Mouse (Mus musculus) liver, embryonic 11.5 days (tissue): ENCODE data around the gene Wdr61. TPM values are rescaled to one million over a fixed set of nuclear protein-coding genes. Genes with fewer than 3 reads are reported as not detected.

ENCODE experiments used
- ATAC-seq: fragments of 200-750 bp; cut with Nextera tagmentation; replicated peaks from 2 replicates; pipeline ENCODE4 v1.8.0; 2017; ENCODE audit warnings: moderate number of reproducible peaks, mild to moderate bottlenecking, moderate TSS enrichment, moderate library complexity; ENCODE audit not compliant: low FRiP score
- DNase-seq: peaks from one replicate; pipeline ENCODE4 v3.0.0-alpha.2; 2017; ENCODE audit warnings: low spot score
- H3K27ac ChIP-seq: fragments of 300-500 bp; sonication (generic); 2 replicates; pipeline ENCODE4 v1.5.1; 2014; ENCODE audit warnings: mild to moderate bottlenecking, low read depth, low read length, control low read depth
- H3K27me3 ChIP-seq: fragments of 300-500 bp; sonication (generic); replicated peaks from 2 replicates; pipeline ENCODE4 v1.6.1; 2014; ENCODE audit warnings: low read length, mixed read lengths; ENCODE audit not compliant: control insufficient read depth, insufficient read depth
- H3K36me3 ChIP-seq: fragments of 300-500 bp; sonication (generic); 2 replicates; pipeline ENCODE4 v1.6.1; 2014; ENCODE audit warnings: mild to moderate bottlenecking, low read length, moderate library complexity, mixed read lengths; ENCODE audit not compliant: control insufficient read depth, insufficient read depth
- H3K4me1 ChIP-seq: fragments of 300-500 bp; sonication (generic); replicated peaks from 2 replicates; pipeline ENCODE4 v1.6.1; 2014; ENCODE audit warnings: low read length, mixed read lengths; ENCODE audit not compliant: control insufficient read depth, insufficient read depth
- H3K4me2 ChIP-seq: fragments of 300-500 bp; sonication (generic); 2 replicates; pipeline ENCODE4 v1.6.1; 2014; ENCODE audit warnings: mild to moderate bottlenecking, control low read depth, moderate library complexity
- H3K4me3 ChIP-seq: fragments of 300-500 bp; sonication (generic); 2 replicates; pipeline ENCODE4 v1.5.1; 2014; ENCODE audit warnings: low read depth, low read length, control low read depth
- H3K9ac ChIP-seq: fragments of 300-500 bp; sonication (generic); 2 replicates; pipeline ENCODE4 v1.6.1; 2014; ENCODE audit warnings: low read depth, low read length, control low read depth
- H3K9me3 ChIP-seq: fragments of 300-500 bp; sonication (generic); 2 replicates; pipeline ENCODE4 v1.6.1; 2016; ENCODE audit warnings: low read length, inconsistent platforms, mixed read lengths; ENCODE audit not compliant: control insufficient read depth
- WGBS: fragments of 180-500 bp; shearing (Covaris S2); extraction: QIAGEN DNeasy Blood & Tissue Kit; methylation state at CpG from one replicate; pipeline ENCODE4 v1.1.7; 2014; 5-methylcytosine and 5-hydroxymethylcytosine counted together
- polyA plus RNA-seq: library from polyadenylated mRNA; unstranded; fragments of >200 nt; fragmentation: Nextera tagmentation; extraction: Ambion mirVana; gene quantifications from 2 replicates; pipeline ENCODE4 v1.2.1, GENCODE M21; 2014

Wdr61 gene
- polyA plus RNA-seq = 198 and 203 TPM in 2 replicates

GRCm38 (mm10) chr9:54733921-54734638, at the start of gene Wdr61:
Wdr61 (minus strand) TSS chr9:54734519.
- peak; percentile 97 for ATAC-seq
- H3K4me2 ChIP-seq = peak within 1 kb of the TSS; percentile 80
- peak within 1 kb of the TSS; percentile 81 for H3K4me3 ChIP-seq
- peaks cover 6% of the 10 kb centered on the region; the same call in 1 of the 2 replicates for H3K36me3 ChIP-seq
- H3K9me3 ChIP-seq = no peaks in the 10 kb centered on the region
- peak within 1 kb of the TSS; percentile 79 for H3K9ac ChIP-seq
- under 1% methylated on average over 32 of the region's 32 CpGs for WGBS
- no peak within 1 kb of the TSS for H3K27ac ChIP-seq
- peak; percentile 99 for DNase-seq
- peaks cover 7% of the 10 kb centered on the region for H3K4me1 ChIP-seq
- H3K27me3 ChIP-seq = no peaks in the 10 kb centered on the region

DNA sequence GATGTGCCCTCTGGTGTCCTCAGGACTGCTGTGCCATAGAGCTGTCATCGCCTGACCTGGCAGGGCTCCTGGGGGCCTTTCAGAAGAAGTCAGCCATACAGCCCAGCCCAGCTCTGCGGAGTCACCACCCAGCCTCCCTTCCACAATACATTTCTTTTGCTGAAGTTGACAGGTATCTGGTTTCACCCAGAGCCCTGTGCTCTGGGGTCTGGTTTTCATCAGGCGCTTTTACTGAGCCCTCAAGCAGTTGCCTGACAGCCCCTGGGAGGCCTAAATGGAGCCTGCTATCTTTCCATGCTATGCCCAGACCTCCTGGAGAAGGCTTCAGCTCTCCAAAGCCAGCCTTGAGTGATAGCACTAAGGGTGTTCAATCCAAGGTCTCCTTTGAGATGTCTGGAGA, 49.7 kb upstream of the Wdr61 start:
- H3K27ac ChIP-seq = no peak overlapping the region

DNA sequence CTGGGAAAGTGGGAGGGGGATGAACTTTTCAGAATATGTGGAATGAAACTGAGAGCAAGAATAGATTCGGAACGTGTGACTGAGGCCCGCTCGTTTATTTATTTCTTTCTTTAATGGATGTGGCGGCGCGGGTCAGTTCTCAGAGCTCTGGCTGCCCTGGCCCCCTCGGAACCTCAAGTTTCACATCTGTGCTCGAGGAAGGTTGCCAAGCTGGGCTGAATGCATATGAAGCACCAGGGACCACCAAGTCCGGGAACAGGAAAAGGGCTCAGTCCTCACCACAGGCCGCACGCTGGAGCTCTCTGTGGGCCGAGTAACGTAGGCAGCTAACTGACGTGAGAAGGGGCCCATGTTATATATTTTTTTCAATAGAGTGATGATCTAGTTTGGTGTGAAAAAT, 48.2 kb upstream of the Wdr61 start:
- Histone ChIP-seq H3K4me1 (no peaks in the 10 kb centered on the region), H3K9ac (no peak overlapping the region), H3K9me3 (no peaks in the 10 kb centered on the region), H3K27me3 (no peaks in the 10 kb centered on the region), H3K4me2 (no peak overlapping the region), H3K27ac (no peak overlapping the region), H3K36me3 (no peaks in the 10 kb centered on the region), H3K4me3 (no peak overlapping the region)
- WGBS = 67% methylated on average over 15 of the region's 15 CpGs
- ATAC-seq = no peak
- DNase-seq = no peak

More for the DNA sequence above, 49.7 kb upstream of the Wdr61 start:
- no peaks in the 10 kb centered on the region for H3K4me1 ChIP-seq
- DNase-seq = peak; percentile 45
- WGBS = 25% methylated on average over 3 of the region's 3 CpGs
- no peaks in the 10 kb centered on the region for H3K27me3 ChIP-seq
- no peak for ATAC-seq
- H3K9ac ChIP-seq = no peak overlapping the region
- H3K36me3 ChIP-seq = no peaks in the 10 kb centered on the region
- no peak overlapping the region for H3K4me3 ChIP-seq
- H3K9me3 ChIP-seq = no peaks in the 10 kb centered on the region
- no peak overlapping the region for H3K4me2 ChIP-seq

- Histone ChIP-seq H3K4me1 (no peaks in the 10 kb centered on the region), H3K9me3 (no peaks in the 10 kb centered on the region), H3K9ac (no peak overlapping the region), H3K36me3 (no peaks in the 10 kb centered on the region), H3K4me3 (no peak overlapping the region), H3K4me2 (no peak overlapping the region), H3K27ac (no peak overlapping the region), H3K27me3 (no peaks in the 10 kb centered on the region)
- ATAC-seq (no peak), DNase-seq (no peak)
- WGBS = 83% methylated on average over 8 of the region's 8 CpGs
These were observed 45.0 kb upstream of the Wdr61 start for GRCm38 (mm10) chr9:54779280-54779679.

DNA sequence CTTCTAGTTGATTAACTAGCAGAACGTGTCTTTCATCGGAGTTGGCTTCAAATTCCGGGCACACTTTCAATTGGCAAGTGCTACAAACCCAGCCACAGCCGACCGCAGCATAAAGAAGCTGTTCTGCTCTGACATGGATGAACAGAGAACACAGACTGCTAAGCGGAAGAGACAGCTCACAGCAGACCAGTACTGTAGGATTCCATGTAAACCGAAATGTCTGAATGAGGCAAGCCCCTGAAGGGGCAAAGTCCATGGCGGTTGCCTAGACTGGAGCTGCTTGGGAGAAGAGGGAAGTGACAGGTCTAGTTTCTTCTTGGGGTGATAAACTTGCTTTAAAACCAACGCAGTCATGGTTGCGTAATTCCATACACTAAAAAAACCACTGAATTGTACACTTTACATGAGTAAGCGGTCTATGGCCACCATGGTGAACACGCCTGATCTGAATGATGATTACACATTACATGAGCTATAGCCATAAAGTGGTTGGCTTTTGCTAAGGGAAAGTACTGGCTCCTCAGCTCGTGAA, 42.2 kb upstream of the Wdr61 start:
- no peaks in the 10 kb centered on the region for H3K9me3 ChIP-seq
- H3K4me1 ChIP-seq = no peaks in the 10 kb centered on the region
- DNase-seq = no peak
- no peaks in the 10 kb centered on the region for H3K36me3 ChIP-seq
- H3K4me3 ChIP-seq = no peak overlapping the region
- ATAC-seq = no peak
- no peak overlapping the region for H3K4me2 ChIP-seq
- WGBS = 80% methylated on average over 13 of the region's 13 CpGs
- H3K27me3 ChIP-seq = no peaks in the 10 kb centered on the region
- H3K9ac ChIP-seq = no peak overlapping the region
- H3K27ac ChIP-seq = no peak overlapping the region

DNA sequence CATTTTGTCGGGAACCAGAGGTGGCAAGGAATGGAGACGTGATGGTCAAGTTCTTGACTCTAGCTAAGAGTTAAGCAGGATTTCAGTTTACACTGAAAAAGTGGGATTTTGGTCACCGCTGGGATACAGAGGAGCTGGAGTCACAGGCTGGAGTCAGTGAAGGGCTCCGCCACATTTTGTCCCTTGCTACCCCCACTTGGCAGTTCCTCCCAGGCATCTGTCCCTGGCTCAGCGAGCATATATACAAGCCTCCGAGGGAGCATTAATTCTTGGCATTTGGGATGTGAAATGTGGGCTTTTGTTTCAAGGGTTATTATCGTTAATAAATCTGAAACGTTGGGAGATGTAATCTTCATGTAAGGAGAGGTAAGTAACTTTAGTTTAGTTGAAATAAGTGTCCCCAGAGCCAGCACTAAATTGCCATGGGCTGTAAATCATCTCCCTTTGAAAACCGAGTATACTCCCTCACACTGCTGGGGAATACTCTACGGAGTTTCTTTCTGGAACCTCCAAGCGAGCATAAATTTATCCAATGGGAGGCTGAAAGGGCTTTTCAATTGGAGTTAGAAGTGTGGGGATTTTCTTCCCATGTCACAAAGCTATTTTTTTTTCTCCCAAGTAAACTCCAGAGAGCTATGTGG, 35.9 kb upstream of the Wdr61 start:
- no peak for ATAC-seq

GRCm38 (mm10) chr9:54765336-54766085, 31.2 kb upstream of the Wdr61 start:
- no peaks in the 10 kb centered on the region for H3K9me3 ChIP-seq
- H3K27ac ChIP-seq = no peak overlapping the region
- peak overlapping the region; percentile 65 for H3K4me2 ChIP-seq
- peaks cover 81% of the 10 kb centered on the region for H3K27me3 ChIP-seq
- WGBS = 2% methylated on average over 41 of the region's 41 CpGs
- H3K4me3 ChIP-seq = peak overlapping the region; percentile 40
- peaks cover 4% of the 10 kb centered on the region; the same call in 1 of the 2 replicates for H3K4me1 ChIP-seq
- H3K9ac ChIP-seq = no peak overlapping the region
- no peak for ATAC-seq
- no peaks in the 10 kb centered on the region for H3K36me3 ChIP-seq
- DNase-seq = no peak

More for the DNA sequence above, 35.9 kb upstream of the Wdr61 start:
- Histone ChIP-seq H3K27me3 (peaks cover 45% of the 10 kb centered on the region), H3K36me3 (no peaks in the 10 kb centered on the region), H3K4me1 (peaks cover 4% of the 10 kb centered on the region; the same call in 1 of the 2 replicates), H3K4me2 (no peak overlapping the region), H3K4me3 (no peak overlapping the region), H3K9me3 (no peaks in the 10 kb centered on the region), H3K9ac (no peak overlapping the region), H3K27ac (no peak overlapping the region)
- 63% methylated on average over 11 of the region's 11 CpGs for WGBS
- DNase-seq = no peak

GRCm38 (mm10) chr9:54764561-54765217, 30.4 kb upstream of the Wdr61 start, which contains the start of gene Crabp1:
Crabp1 (plus strand) TSS chr9:54764748.
- H3K27me3 ChIP-seq = peaks cover 75% of the 10 kb centered on the region
- no peaks in the 10 kb centered on the region for H3K9me3 ChIP-seq
- 1% methylated on average over 41 of the region's 45 CpGs for WGBS
- H3K36me3 ChIP-seq = no peaks in the 10 kb centered on the region
- ATAC-seq (no peak), DNase-seq (peak; percentile 42)
- peak within 1 kb of the TSS; percentile 65 for H3K4me2 ChIP-seq
- peak within 1 kb of the TSS; percentile 40 for H3K4me3 ChIP-seq
- peaks cover 4% of the 10 kb centered on the region; the same call in 1 of the 2 replicates for H3K4me1 ChIP-seq
- no peak within 1 kb of the TSS for H3K9ac ChIP-seq
- no peak within 1 kb of the TSS for H3K27ac ChIP-seq
